Mouse (Mus musculus): ENCODE measurements around the gene AA792892.
"Not testable (repeated sequence)": the region's sequence is repeated elsewhere in the genome, so short reads cannot be mapped to it uniquely, and the experiment has no call there.

AA792892 gene

GRCm38 (mm10) chr5:94339449-94339848 lies at the start of gene AA792892:
AA792892 (plus strand) TSS chr5:94339749.
- DNase-seq, result not testable (repeated sequence)

- DNase-seq, result not testable (repeated sequence)
Measured at GRCm38 (mm10) chr5:94306696-94307095, 32.9 kb upstream of the AA792892 start, which contains the start of gene A430089I19Rik. A430089I19Rik (minus strand) TSS chr5:94306796.

GRCm38 (mm10) chr5:94314135-94314534 lies 25.4 kb upstream of the AA792892 start, which contains the start of gene Gm6502:
Gm6502 (plus strand) TSS chr5:94314435.
- DNase-seq, result not testable (repeated sequence)
